Mouse (Mus musculus): ENCODE measurements around the gene Pfdn5. TPM values are rescaled to one million over a fixed set of nuclear protein-coding genes. Genes with fewer than 3 reads are reported as not detected.

Pfdn5 gene
- polyA plus RNA-seq, 1 experiment from 2014 or later, result 433 TPM

Other genes with a start within 250 kb of the Pfdn5 start
- gene Tns2, start 225.7 kb upstream of the Pfdn5 start, polyA plus RNA-seq (2016; fragmentation: Nextera tagmentation; extraction: Ambion mirVana), result 29.6 and 34.0 TPM in 2 replicates
- gene Spryd3, start 189.9 kb upstream of the Pfdn5 start, polyA plus RNA-seq (2016; fragmentation: Nextera tagmentation; extraction: Ambion mirVana), result 15.6 and 15.7 TPM in 2 replicates
- gene Igfbp6, start 181.8 kb upstream of the Pfdn5 start, polyA plus RNA-seq (2016; fragmentation: Nextera tagmentation; extraction: Ambion mirVana), result 0.92 and 1.2 TPM in 2 replicates
- 0.13 and 0.17 TPM in 2 replicates for gene Soat2, start 175.6 kb upstream of the Pfdn5 start, polyA plus RNA-seq (2016; fragmentation: Nextera tagmentation; extraction: Ambion mirVana)
- gene Zfp740, start 122.9 kb upstream of the Pfdn5 start, polyA plus RNA-seq (2016; fragmentation: Nextera tagmentation; extraction: Ambion mirVana), result 114 and 119 TPM in 2 replicates
- gene Csad, start 121.4 kb upstream of the Pfdn5 start, polyA plus RNA-seq (2016; fragmentation: Nextera tagmentation; extraction: Ambion mirVana), result 82.8 and 91.1 TPM in 2 replicates
- 1.9 and 2.6 TPM in 2 replicates for gene Itgb7, start 94.2 kb upstream of the Pfdn5 start, polyA plus RNA-seq (2016; fragmentation: Nextera tagmentation; extraction: Ambion mirVana)
- gene Rarg, start 68.6 kb upstream of the Pfdn5 start, polyA plus RNA-seq (2016; fragmentation: Nextera tagmentation; extraction: Ambion mirVana), result 121 and 123 TPM in 2 replicates
- 0.99 and 1.1 TPM in 2 replicates for gene Gm9918, start 55.6 kb upstream of the Pfdn5 start, polyA plus RNA-seq (2016; fragmentation: Nextera tagmentation; extraction: Ambion mirVana)
- gene Mfsd5, start 46.7 kb upstream of the Pfdn5 start, polyA plus RNA-seq (2016; fragmentation: Nextera tagmentation; extraction: Ambion mirVana), result 57.9 and 60.1 TPM in 2 replicates
- 36.1 and 37.1 TPM in 2 replicates for gene Espl1, start 29.9 kb upstream of the Pfdn5 start, polyA plus RNA-seq (2016; fragmentation: Nextera tagmentation; extraction: Ambion mirVana)
- gene Myg1, start 5.6 kb downstream of the Pfdn5 start, polyA plus RNA-seq (2016; fragmentation: Nextera tagmentation; extraction: Ambion mirVana), result 113 and 114 TPM in 2 replicates
- gene Aaas, start 24.7 kb downstream of the Pfdn5 start, polyA plus RNA-seq (2016; fragmentation: Nextera tagmentation; extraction: Ambion mirVana), result 78.4 and 89.3 TPM in 2 replicates
- gene Sp7, start 41.1 kb downstream of the Pfdn5 start, polyA plus RNA-seq (2016; fragmentation: Nextera tagmentation; extraction: Ambion mirVana), result 8.5 and 9.4 TPM in 2 replicates
- gene Sp1, start 80.0 kb downstream of the Pfdn5 start, polyA plus RNA-seq (2016; fragmentation: Nextera tagmentation; extraction: Ambion mirVana), result 12.0 TPM in 2 replicates
- 0.13 and 0.60 TPM in 2 replicates for gene Amhr2, start 119.3 kb downstream of the Pfdn5 start, polyA plus RNA-seq (2016; fragmentation: Nextera tagmentation; extraction: Ambion mirVana)
- 59.0 and 59.8 TPM in 2 replicates for gene Prr13, start 132.9 kb downstream of the Pfdn5 start, polyA plus RNA-seq (2016; fragmentation: Nextera tagmentation; extraction: Ambion mirVana)
- gene Pcbp2, start 144.4 kb downstream of the Pfdn5 start, polyA plus RNA-seq (2016; fragmentation: Nextera tagmentation; extraction: Ambion mirVana), result 228 and 230 TPM in 2 replicates
- not detected in 2 replicates for gene Gm10337, start 177.6 kb downstream of the Pfdn5 start, polyA plus RNA-seq (2016; fragmentation: Nextera tagmentation; extraction: Ambion mirVana)
- 27.9 and 33.8 TPM in 2 replicates for gene Map3k12, start 190.9 kb downstream of the Pfdn5 start, polyA plus RNA-seq (2016; fragmentation: Nextera tagmentation; extraction: Ambion mirVana)
- gene Tarbp2, start 192.1 kb downstream of the Pfdn5 start, polyA plus RNA-seq (2016; fragmentation: Nextera tagmentation; extraction: Ambion mirVana), result 114 and 119 TPM in 2 replicates
- 3.0 and 3.7 TPM in 2 replicates for gene Npff, start 198.8 kb downstream of the Pfdn5 start, polyA plus RNA-seq (2016; fragmentation: Nextera tagmentation; extraction: Ambion mirVana)